Mouse (Mus musculus) adrenal gland, adult (tissue): ENCODE measurements around the gene Adam3.

Experiments used
- DNase-seq, 2 experiments: peaks; one replicate each; pipeline ENCODE4 v3.0.0; 2022 to 2023; ENCODE audit warnings: low spot score in 1 of 2; ENCODE audit not compliant: inconsistent age in 2 of 2

The Adam3 gene

GRCm38 (mm10) chr8:24725630-24726029, at the start of gene Adam3:
Adam3 (minus strand) TSS chr8:24725852.
- DNase-seq = no peak

GRCm38 (mm10) chr8:24724886-24725626, 596 bp downstream of the Adam3 start:
- DNase-seq = no peak
